Mouse (Mus musculus): ENCODE results near the gene Tlr7.

GRCm38 (mm10) chrX:167315766-167316165 is 14.6 kb downstream of the Tlr7 start:
- TF ChIP-seq CHD2 (IDR thresholded peaks at IDR 0.05; ENCODE audit: low read depth, low read length) (no peak), ZNF384 (IDR thresholded peaks at IDR 0.05; ENCODE audit: low read depth, low read length) (no peak), MAFK (IDR thresholded peaks at IDR 0.05; ENCODE audit: insufficient read depth, low read depth, low read length) (no peak), ZC3H11A (IDR thresholded peaks at IDR 0.05; ENCODE audit: borderline replicate concordance, low read depth, low read length) (no peak), HCFC1 (IDR thresholded peaks at IDR 0.05; ENCODE audit: borderline replicate concordance, insufficient read depth, low read length) (no peak)

Data from ES-E14 (cell line).